Mouse (Mus musculus) heart, embryonic 14.5 days (tissue): ENCODE results near the gene Psmd3. TPM values are rescaled to one million over a fixed set of nuclear protein-coding genes. Genes with fewer than 3 reads are reported as not detected.

ENCODE experiments used
- ATAC-seq: fragments of 200-750 bp; cut with Nextera tagmentation; 2 replicates; pipeline ENCODE4 v1.8.0; 2017; ENCODE audit warnings: low read depth, moderate TSS enrichment; ENCODE audit not compliant: insufficient number of reproducible peaks, insufficient read depth, low FRiP score
- H3K27ac ChIP-seq, 2 experiments: fragments of 200-500 bp in 1 of 2; fragments of 300-500 bp in 1 of 2; sonication (generic) in 1 of 2; replicated peaks in 1 of 2; 2 replicates each; pipeline ENCODE4 v1.5.1; 2012 to 2014; ENCODE audit warnings: low read depth in 2 of 2, low read length in 2 of 2, control low read depth in 1 of 2, mild to moderate bottlenecking in 1 of 2, mixed read lengths in 1 of 2; ENCODE audit not compliant: control insufficient read depth in 1 of 2, insufficient read depth in 1 of 2
- H3K27me3 ChIP-seq: fragments of 300-500 bp; sonication (generic); 2 replicates; pipeline ENCODE4 v1.6.1; 2014; ENCODE audit warnings: mild to moderate bottlenecking, low read length, control low read depth; ENCODE audit not compliant: control insufficient read depth, insufficient read depth
- H3K36me3 ChIP-seq: fragments of 300-500 bp; sonication (generic); 2 replicates; pipeline ENCODE4 v1.6.1; 2014; ENCODE audit warnings: mild to moderate bottlenecking, control low read depth, low read length, mixed read lengths; ENCODE audit not compliant: control insufficient read depth, insufficient read depth
- H3K4me1 ChIP-seq, 2 experiments: fragments of 200-500 bp in 1 of 2; fragments of 300-500 bp in 1 of 2; sonication (generic) in 1 of 2; 2 replicates each; pipeline ENCODE4 v1.6.1; 2012 to 2014; ENCODE audit warnings: low read length in 2 of 2, control low read depth in 1 of 2, mixed read lengths in 1 of 2; ENCODE audit not compliant: control insufficient read depth in 2 of 2, insufficient read depth in 2 of 2
- H3K4me2 ChIP-seq: fragments of 300-500 bp; sonication (generic); 2 replicates; pipeline ENCODE4 v1.6.1; 2014; ENCODE audit warnings: mild to moderate bottlenecking, low read length
- H3K4me3 ChIP-seq, 2 experiments: fragments of 200-500 bp in 1 of 2; fragments of 300-500 bp in 1 of 2; sonication (generic) in 1 of 2; 2 replicates each; pipeline ENCODE4 v1.5.1; 2012 to 2014; ENCODE audit warnings: low read length in 2 of 2, mild to moderate bottlenecking in 2 of 2, control low read depth in 1 of 2, low read depth in 1 of 2, moderate library complexity in 1 of 2; ENCODE audit not compliant: control insufficient read depth in 1 of 2, insufficient read depth in 1 of 2
- H3K9ac ChIP-seq: fragments of 300-500 bp; sonication (generic); 2 replicates; pipeline ENCODE4 v1.6.1; 2014; ENCODE audit warnings: mild to moderate bottlenecking, low read length
- H3K9me3 ChIP-seq: fragments of 300-500 bp; sonication (generic); 2 replicates; pipeline ENCODE4 v1.6.1; 2016; ENCODE audit warnings: low read length, control low read depth; ENCODE audit not compliant: control insufficient read depth
- WGBS: fragments of 180-500 bp; shearing (Covaris S2); extraction: QIAGEN DNeasy Blood & Tissue Kit; methylation state at CpG from one replicate; pipeline ENCODE4 v1.1.7; 2014; 5-methylcytosine and 5-hydroxymethylcytosine counted together
- polyA plus RNA-seq: library from polyadenylated mRNA; unstranded; fragments of >200 nt; fragmentation: Nextera tagmentation; extraction: Ambion mirVana; gene quantifications from 2 replicates; pipeline ENCODE4 v1.2.1, GENCODE M21; 2014

The Psmd3 gene
- polyA plus RNA-seq, 1 experiment from 2014 or later: 120 TPM

DNA sequence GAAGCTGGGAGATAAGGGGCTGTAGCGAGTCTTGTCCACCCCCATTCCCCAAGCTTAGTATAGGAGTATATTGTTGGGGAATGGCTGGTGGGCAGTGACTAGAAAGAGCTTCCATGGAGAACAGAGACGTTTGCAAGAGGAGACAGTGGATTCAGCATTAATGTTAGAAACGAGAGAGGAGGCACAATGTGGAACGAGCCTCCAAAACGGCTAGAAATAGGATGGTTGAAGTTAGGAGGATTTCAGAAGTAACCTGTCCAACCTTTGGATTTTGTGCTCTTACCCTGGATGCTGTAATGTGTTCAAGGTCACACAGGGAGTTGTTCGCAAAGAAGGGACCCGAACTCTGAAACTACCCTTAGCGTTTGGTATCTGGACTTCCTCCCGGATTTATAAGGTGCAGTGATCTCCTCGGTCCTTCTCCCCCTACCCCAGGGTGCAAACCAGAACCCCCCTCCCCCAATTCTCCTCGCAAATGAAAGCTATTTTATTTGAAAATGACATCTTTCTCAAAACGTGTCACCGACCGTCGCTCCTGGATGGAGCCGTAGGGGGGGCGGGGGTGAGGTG lies 58.8 kb downstream of the Psmd3 start:
- H3K9me3 ChIP-seq: no peaks in the 10 kb centered on the region
- H3K4me2 ChIP-seq: peak overlapping the region; percentile 73
- ATAC-seq: no peak
- 0 out of 2 replicates have a peak, but pooled peaks cover 3% of the 10 kb centered on the region for H3K36me3 ChIP-seq
- peaks cover 32 to 54% of the 10 kb centered on the region in 2 experiments for H3K4me1 ChIP-seq
- H3K27me3 ChIP-seq: no peaks in the 10 kb centered on the region
- H3K27ac ChIP-seq: peak overlapping the region; percentile 91 to 98
- WGBS: under 1% methylated on average over 17 of the region's 17 CpGs
- H3K9ac ChIP-seq: peak overlapping the region; percentile 98
- peak overlapping the region; percentile 51 to 93 for H3K4me3 ChIP-seq

DNA sequence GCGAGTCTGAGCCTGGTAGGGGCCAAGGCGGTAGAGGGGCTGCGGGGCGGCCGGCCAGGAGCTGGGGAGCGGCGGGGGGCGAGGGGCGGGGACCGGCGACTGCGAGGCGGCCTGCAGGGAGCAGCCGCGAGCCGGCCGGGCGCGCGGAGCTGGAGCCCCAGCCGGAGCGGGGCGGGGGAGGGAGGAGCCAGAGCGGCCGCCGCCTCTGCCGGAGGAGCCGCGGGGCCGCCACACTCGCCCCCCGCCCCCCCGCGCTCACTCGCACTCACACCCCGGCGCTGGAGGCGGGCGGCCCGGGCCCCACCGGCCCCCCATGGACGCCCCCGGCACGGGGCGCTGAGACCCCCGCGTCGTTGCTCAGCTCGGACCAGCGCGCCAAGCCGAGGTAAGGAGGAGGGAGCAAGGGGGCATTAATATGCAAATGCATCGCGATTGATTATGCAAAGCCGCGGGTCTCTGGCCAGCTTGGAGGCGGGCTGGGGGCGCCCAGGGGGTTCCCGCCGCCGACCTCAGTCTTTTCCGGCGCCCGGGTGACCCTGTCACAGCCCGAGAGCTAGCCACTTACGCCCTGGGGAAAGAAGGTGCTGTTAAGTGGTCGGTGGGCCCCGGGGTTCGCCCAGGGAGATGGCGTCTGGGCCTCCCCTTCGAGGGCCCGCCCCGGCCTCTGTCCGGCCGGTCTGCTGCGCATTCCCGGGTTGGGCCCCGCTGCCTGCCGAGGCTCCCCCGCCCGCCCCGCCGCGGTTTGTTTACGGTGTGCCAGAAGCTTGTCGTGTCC lies 59.5 kb downstream of the Psmd3 start:
- H3K4me3 ChIP-seq: peak overlapping the region; percentile 76 to 93
- peak overlapping the region; percentile 73 for H3K4me2 ChIP-seq
- WGBS: 1% methylated on average over 63 of the region's 86 CpGs
- peak overlapping the region; percentile 91 to 98 for H3K27ac ChIP-seq
- H3K9me3 ChIP-seq: no peaks in the 10 kb centered on the region
- H3K4me1 ChIP-seq: peaks cover 39 to 61% of the 10 kb centered on the region in 2 experiments
- H3K36me3 ChIP-seq: 0 out of 2 replicates have a peak, but pooled peaks cover 3% of the 10 kb centered on the region
- H3K27me3 ChIP-seq: no peaks in the 10 kb centered on the region
- ATAC-seq: peak; percentile 65
- H3K9ac ChIP-seq: peak overlapping the region; percentile 98

DNA sequence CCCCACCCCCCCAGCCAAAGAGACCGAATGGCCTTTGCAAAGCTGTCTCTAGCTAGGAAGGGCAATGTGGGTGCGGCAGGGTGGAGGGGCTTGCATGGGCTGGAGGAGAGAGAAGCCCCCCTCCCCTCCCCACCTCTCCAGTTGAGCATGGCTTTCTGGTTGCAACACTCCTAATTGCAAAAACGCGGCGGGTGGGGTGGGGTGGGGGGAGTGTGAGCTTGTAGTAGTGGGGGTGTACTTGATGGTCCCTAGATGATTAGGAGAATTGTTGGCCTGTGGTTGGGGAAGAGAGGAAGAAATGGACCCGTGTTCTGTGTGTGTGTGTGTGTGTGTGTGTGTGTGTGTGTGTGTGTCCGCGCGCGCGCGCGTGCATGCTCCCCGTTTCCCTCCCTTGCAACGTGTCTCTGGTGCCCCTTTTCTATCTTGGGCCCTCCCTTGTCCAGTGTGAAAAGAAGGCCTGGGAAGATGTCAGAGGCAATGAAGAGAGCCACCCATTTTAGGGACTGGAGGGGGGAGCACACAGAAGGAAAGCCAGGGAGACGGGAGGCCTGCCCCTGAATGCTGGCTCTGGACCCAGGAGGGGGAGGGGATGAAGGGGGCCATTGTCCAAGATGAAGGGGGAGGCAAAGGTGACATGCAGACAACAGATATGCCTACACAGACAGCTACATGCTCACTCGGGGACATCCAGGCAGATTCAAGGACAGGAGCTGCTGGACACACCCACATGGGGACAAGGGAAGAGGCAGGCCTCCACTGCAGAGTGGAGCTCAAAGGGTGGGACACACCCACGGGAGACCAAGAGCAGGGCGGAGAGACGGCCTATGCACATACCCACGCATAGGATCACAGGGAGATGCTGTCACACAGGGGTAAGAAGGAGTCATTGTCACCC lies 60.3 kb downstream of the Psmd3 start:
- H3K4me1 ChIP-seq: peaks cover 45 to 68% of the 10 kb centered on the region in 2 experiments
- 0 out of 2 replicates have a peak, but pooled peaks cover 3% of the 10 kb centered on the region for H3K36me3 ChIP-seq
- H3K27me3 ChIP-seq: no peaks in the 10 kb centered on the region
- H3K9ac ChIP-seq: peak overlapping the region; percentile 98
- H3K4me3 ChIP-seq: peak overlapping the region; percentile 76 to 93
- under 1% methylated on average over 17 of the region's 21 CpGs for WGBS
- peak overlapping the region; percentile 79 to 98 for H3K27ac ChIP-seq
- H3K9me3 ChIP-seq: no peaks in the 10 kb centered on the region
- peak overlapping the region; percentile 73 for H3K4me2 ChIP-seq
- ATAC-seq: no peak

DNA sequence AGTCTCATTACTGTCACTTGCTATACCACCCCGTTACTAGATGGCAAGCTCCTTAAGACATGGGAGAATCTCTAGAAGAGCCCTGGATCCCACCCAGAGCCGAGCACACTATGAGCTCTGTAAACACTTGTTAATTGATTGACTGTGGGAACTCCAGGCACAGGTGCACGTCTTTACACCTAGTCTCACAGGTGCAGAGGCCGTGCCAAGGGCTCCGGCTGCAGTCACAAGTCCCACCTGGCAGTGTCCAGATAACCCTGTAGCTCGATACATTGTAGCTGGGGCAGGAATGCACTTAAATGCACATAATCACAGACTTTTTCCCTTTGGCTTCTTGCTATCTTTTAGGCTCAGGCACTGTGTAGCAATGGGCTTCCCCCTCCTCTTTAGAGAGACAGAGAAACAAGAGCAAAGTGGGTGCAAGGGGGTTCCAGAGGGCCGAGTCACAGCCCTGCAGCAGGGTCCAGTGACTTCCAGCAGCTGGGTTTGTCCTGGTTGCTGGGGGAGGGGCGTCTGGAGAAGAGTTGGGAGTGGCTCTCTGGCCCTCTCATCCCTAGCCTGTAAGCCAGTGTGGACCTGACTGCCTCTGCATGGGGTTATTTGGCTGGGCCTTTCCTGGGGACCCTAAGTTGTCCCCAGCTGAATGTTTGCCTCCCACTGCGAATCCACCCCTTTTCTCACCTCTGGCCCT lies 61.4 kb downstream of the Psmd3 start:
- Histone ChIP-seq H3K4me2 (peak overlapping the region; percentile 73), H3K4me1 (peaks cover 54 to 76% of the 10 kb centered on the region in 2 experiments), H3K9ac (peak overlapping the region; percentile 98), H3K9me3 (no peaks in the 10 kb centered on the region), H3K36me3 (0 out of 2 replicates have a peak, but pooled peaks cover 3% of the 10 kb centered on the region), H3K4me3 (peak overlapping the region; percentile 23 to 93), H3K27me3 (no peaks in the 10 kb centered on the region), H3K27ac (peak overlapping the region; percentile 28 to 98)
- WGBS: 4% methylated on average over 9 of the region's 9 CpGs
- ATAC-seq: no peak

DNA sequence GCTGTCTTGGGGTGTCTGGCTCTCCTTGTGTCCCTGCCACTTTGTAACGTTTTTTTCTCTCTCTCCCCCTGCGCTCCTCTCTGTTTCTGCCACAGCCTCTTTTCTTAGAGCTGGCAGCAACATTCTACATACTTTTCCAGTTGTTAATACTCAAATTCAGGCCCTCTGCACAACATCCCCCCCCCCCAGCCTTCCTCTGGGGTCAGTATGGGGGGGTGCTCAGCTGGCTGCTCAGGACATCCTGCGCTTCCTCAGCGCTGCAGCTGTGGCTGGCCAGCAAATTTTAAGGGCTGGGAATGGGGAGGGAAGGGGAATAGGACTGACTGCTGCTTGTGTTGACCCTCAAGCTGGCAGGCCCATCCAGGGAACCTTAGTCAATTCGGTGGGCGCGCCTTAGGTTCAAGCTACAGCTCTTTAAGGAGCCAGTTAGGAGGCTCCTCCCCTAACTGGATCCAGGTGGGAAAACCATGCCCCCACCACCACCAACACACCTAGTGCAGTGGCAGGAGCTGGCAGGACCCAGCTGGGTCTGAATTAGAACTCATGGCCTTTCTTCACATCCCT lies 62.2 kb downstream of the Psmd3 start:
- H3K36me3 ChIP-seq: 0 out of 2 replicates have a peak, but pooled peaks cover 3% of the 10 kb centered on the region
- H3K27me3 ChIP-seq: no peaks in the 10 kb centered on the region
- no peak for ATAC-seq
- no peaks in the 10 kb centered on the region for H3K9me3 ChIP-seq
- H3K4me1 ChIP-seq: peaks cover 60 to 78% of the 10 kb centered on the region in 2 experiments
- H3K9ac ChIP-seq: peak overlapping the region; percentile 98
- peak overlapping the region; percentile 28 to 98 for H3K27ac ChIP-seq
- peak overlapping the region; percentile 23 to 93; a peak in 3 of 4 replicates for H3K4me3 ChIP-seq
- 32% methylated on average over 7 of the region's 7 CpGs for WGBS
- H3K4me2 ChIP-seq: peak overlapping the region; percentile 73
